33 mouse cellular contexts compared by ENCODE assay signal in the genomic region with DNA sequence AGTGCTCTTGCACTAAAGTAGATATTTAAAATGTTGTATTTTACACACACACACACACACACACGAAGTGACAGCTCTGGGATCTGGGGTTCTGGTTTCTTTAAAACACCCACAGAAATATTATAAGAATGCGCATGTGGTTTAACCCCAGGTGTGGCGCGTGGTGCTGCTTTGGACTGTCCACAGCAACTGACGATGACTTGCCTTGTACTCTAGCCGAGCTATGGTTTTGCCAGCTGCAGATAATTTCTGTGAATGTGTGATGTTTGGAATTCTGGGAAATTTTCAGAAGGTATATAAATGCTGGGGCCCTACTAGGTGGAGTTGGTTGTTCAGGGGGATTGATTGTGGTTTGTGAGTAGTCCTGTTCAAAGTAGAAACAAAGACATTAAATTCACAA. TPM values are rescaled to one million over a fixed set of nuclear protein-coding genes. Genes with fewer than 3 reads are reported as not detected.
"Had no signal": no experiment of that assay in that cellular context is flagged by ENCODE, and none has a peak within 500 bp of the region (broad histone marks: within the 10 kb centered on the region; RNA-seq: fewer than 3 reads in every experiment).

No protein-coding gene starts in this region.

- H3K27me3 ChIP-seq: heart, embryonic 12.5 days; hindbrain, embryonic 12.5 days; hindbrain, embryonic 15.5 days; intestine, embryonic 15.5 days; limb, embryonic 12.5 days had no signal

- H3K4me3 ChIP-seq: gastrocnemius, adult 2 months; heart, embryonic 10.5 days; heart, embryonic 12.5 days; hindbrain, embryonic 10.5 days; hindbrain, embryonic 12.5 days; hindbrain, embryonic 15.5 days; intestine, embryonic 15.5 days; layer of hippocampus, adult 2 months; left cerebral cortex, adult 2 months; limb, embryonic 10.5 days; limb, embryonic 12.5 days had no signal

- ATAC-seq: inflammation-experienced regulatory T-cells, adult 6 months; intestine, embryonic 15.5 days; intestine, postnatal 0 days had no signal

- H3K4me2 ChIP-seq: heart, embryonic 12.5 days; hindbrain, embryonic 12.5 days; hindbrain, embryonic 15.5 days; intestine, embryonic 15.5 days; limb, embryonic 12.5 days; liver, embryonic 11.5 days had no signal

- H3K4me1 ChIP-seq: heart, embryonic 10.5 days; hindbrain, embryonic 10.5 days; hindbrain, embryonic 12.5 days; hindbrain, embryonic 15.5 days; intestine, embryonic 15.5 days; limb, embryonic 10.5 days; limb, embryonic 12.5 days had no signal

- H3K27ac ChIP-seq: heart, embryonic 10.5 days; hindbrain, embryonic 10.5 days; hindbrain, embryonic 12.5 days; hindbrain, embryonic 15.5 days; intestine, embryonic 15.5 days; left cerebral cortex, adult 2 months; limb, embryonic 10.5 days; limb, embryonic 12.5 days; liver, embryonic 14.5 days had no signal

- H3K36me3 ChIP-seq: heart, embryonic 10.5 days; heart, embryonic 12.5 days; hindbrain, embryonic 10.5 days; hindbrain, embryonic 12.5 days; hindbrain, embryonic 15.5 days; intestine, embryonic 15.5 days; limb, embryonic 10.5 days; limb, embryonic 12.5 days had no signal

- H3K9ac ChIP-seq: heart, embryonic 12.5 days; hindbrain, embryonic 12.5 days; hindbrain, embryonic 15.5 days; intestine, embryonic 15.5 days; limb, embryonic 12.5 days; liver, embryonic 14.5 days had no signal

- DNase-seq: gastrocnemius, adult 2 months; gastrocnemius, postnatal 10 days; gastrocnemius, postnatal 25 days; heart, postnatal 4 days; kidney, adult 18-20 months; kidney, adult 8-10 months; kidney, postnatal 10 days; kidney, postnatal 25 days; kidney, postnatal 4 days; liver had no signal

- H3K9me3 ChIP-seq: heart, embryonic 10.5 days; heart, embryonic 12.5 days; hindbrain, embryonic 10.5 days; hindbrain, embryonic 12.5 days; hindbrain, embryonic 15.5 days; intestine, embryonic 15.5 days; limb, embryonic 10.5 days; limb, embryonic 12.5 days had no signal

RNA-seq across cellular contexts. Expression of a gene that starts 49.4 kb away (rescaled TPM):
- total RNA-seq: gastrocnemius, adult 2 months; gastrocnemius, postnatal 10 days; granulocyte monocyte progenitor cell, adult 5-6 weeks; heart, postnatal 4 days; layer of hippocampus, adult 2 months; layer of hippocampus, postnatal 10 days; layer of hippocampus, postnatal 25 days; left cerebral cortex, adult 2 months; left cerebral cortex, postnatal 14 days; left cerebral cortex, postnatal 36 days had no signal
- polyA plus RNA-seq: frontal cortex, adult 2 months; heart, embryonic 10.5 days; heart, embryonic 12.5 days; heart, embryonic 14.5 days; hindbrain, embryonic 12.5 days; hindbrain, embryonic 15.5 days; inflammation-experienced regulatory T-cells, adult 6 months; kidney, embryonic 14.5 days; limb, embryonic 10.5 days; limb, embryonic 12.5 days; limb, embryonic 14.5 days had no signal
